Mouse (Mus musculus) limb, embryonic 11.5 days (tissue): ENCODE results near the gene N4bp2. TPM values are rescaled to one million over a fixed set of nuclear protein-coding genes. Genes with fewer than 3 reads are reported as not detected.

Experiments
- ATAC-seq: fragments of 200-750 bp; cut with Nextera tagmentation; 2 replicates; pipeline ENCODE4 v1.8.0; 2017; ENCODE audit warnings: low read depth; ENCODE audit not compliant: insufficient number of reproducible peaks, low FRiP score, low TSS enrichment
- DNase-seq: peaks from one replicate; pipeline ENCODE4 v3.0.0-alpha.2; 2015; ENCODE audit warnings: low spot score
- H3K27ac ChIP-seq: fragments of 300-500 bp; sonication (generic); replicated peaks from 2 replicates; pipeline ENCODE4 v1.5.1; 2014; ENCODE audit warnings: low read depth, mild to moderate bottlenecking, low read length
- H3K27me3 ChIP-seq: fragments of 300-500 bp; sonication (generic); 2 replicates; pipeline ENCODE4 v1.6.1; 2014; ENCODE audit warnings: mild to moderate bottlenecking, low read length, mixed read lengths; ENCODE audit not compliant: control insufficient read depth, insufficient read depth
- H3K36me3 ChIP-seq: fragments of 300-500 bp; sonication (generic); 2 replicates; pipeline ENCODE4 v1.6.1; 2014; ENCODE audit warnings: mild to moderate bottlenecking, low read length, moderate library complexity, mixed read lengths; ENCODE audit not compliant: control insufficient read depth, insufficient read depth
- H3K4me1 ChIP-seq: fragments of 300-500 bp; sonication (generic); 2 replicates; pipeline ENCODE4 v1.6.1; 2014; ENCODE audit warnings: low read length, mixed read lengths; ENCODE audit not compliant: control insufficient read depth, insufficient read depth
- H3K4me2 ChIP-seq: fragments of 300-500 bp; sonication (generic); 2 replicates; pipeline ENCODE4 v1.6.1; 2014; ENCODE audit warnings: low read depth, mild to moderate bottlenecking, moderate library complexity; ENCODE audit not compliant: severe bottlenecking
- H3K4me3 ChIP-seq: fragments of 300-500 bp; sonication (generic); 2 replicates; pipeline ENCODE4 v1.5.1; 2014; ENCODE audit warnings: low read depth, low read length
- H3K9ac ChIP-seq: fragments of 300-500 bp; sonication (generic); 2 replicates; pipeline ENCODE4 v1.6.1; 2014; ENCODE audit warnings: mild to moderate bottlenecking, low read length
- H3K9me3 ChIP-seq: fragments of 300-500 bp; sonication (generic); 2 replicates; pipeline ENCODE4 v1.6.1; 2016; ENCODE audit warnings: low read length; ENCODE audit not compliant: control insufficient read depth
- WGBS: fragments of 180-500 bp; shearing (Covaris S2); extraction: QIAGEN DNeasy Blood & Tissue Kit; methylation state at CpG from one replicate; pipeline ENCODE4 v1.1.7; 2014; 5-methylcytosine and 5-hydroxymethylcytosine counted together
- polyA plus RNA-seq: library from polyadenylated mRNA; unstranded; fragments of >200 nt; fragmentation: Nextera tagmentation; extraction: Ambion mirVana; gene quantifications from 2 replicates; pipeline ENCODE4 v1.2.1, GENCODE M21; 2014

The N4bp2 gene
- polyA plus RNA-seq, 1 experiment from 2014 or later = 57.2 TPM

DNA sequence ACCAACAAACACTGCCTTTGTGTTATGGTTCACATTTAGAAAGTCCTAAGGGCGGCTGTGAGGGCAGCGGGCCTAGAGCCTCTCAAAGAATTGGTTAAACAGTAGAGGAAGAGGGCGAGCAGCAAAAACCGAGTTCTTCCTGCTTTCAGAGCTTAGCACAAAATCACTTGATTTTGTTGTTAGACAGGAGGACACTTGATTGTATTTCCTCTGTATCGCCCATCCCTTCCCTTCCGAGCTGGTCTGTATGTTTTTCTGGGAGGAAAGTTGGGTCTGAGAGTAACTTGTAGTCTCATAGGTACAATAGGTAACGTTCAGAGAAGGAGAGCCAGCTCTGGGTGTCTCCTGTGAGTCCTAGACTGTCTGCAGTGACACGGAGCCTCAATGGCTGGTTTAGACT, 63.8 kb downstream of the N4bp2 start:
- no peak overlapping the region for H3K27ac ChIP-seq
- H3K4me1 ChIP-seq = no peaks in the 10 kb centered on the region
- no peaks in the 10 kb centered on the region for H3K27me3 ChIP-seq
- H3K4me2 ChIP-seq = no peak overlapping the region
- H3K9ac ChIP-seq = no peak overlapping the region
- no peak for ATAC-seq
- WGBS = 94% methylated on average over 8 of the region's 8 CpGs
- peaks cover 16% of the 10 kb centered on the region for H3K36me3 ChIP-seq
- H3K4me3 ChIP-seq = no peak overlapping the region
- DNase-seq = no peak
- H3K9me3 ChIP-seq = no peaks in the 10 kb centered on the region

GRCm38 (mm10) chr5:65828261-65828660, 64.9 kb downstream of the N4bp2 start:
- Histone ChIP-seq H3K36me3 (peaks cover 10% of the 10 kb centered on the region), H3K9me3 (no peaks in the 10 kb centered on the region), H3K4me1 (no peaks in the 10 kb centered on the region), H3K27ac (no peak overlapping the region), H3K9ac (no peak overlapping the region), H3K4me3 (no peak overlapping the region), H3K4me2 (no peak overlapping the region), H3K27me3 (no peaks in the 10 kb centered on the region)
- 90% methylated on average over 5 of the region's 5 CpGs for WGBS
- no peak for ATAC-seq
- no peak for DNase-seq

DNA sequence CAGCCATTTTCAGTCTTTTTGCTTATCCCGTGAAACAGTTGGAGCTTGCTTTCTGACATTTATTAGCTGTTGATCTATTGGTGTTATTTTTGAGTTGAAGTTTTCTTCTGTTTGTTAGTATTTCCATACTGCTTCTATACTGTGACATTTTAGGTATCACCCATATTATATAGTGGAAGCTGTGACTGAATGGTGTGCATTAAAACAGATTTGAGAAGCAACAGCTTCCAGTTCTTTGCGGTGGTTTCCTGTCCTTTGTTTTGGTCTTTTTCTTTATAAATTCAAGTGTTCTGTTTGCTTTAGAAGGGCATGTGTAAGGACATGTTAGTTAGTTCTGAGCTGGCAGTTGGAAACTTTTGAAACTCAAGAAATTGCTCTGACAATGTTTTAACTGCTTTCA, 65.7 kb downstream of the N4bp2 start:
- H3K4me1 ChIP-seq = no peaks in the 10 kb centered on the region
- no peak overlapping the region for H3K9ac ChIP-seq
- WGBS = 70% methylated on average over 2 of the region's 2 CpGs
- H3K4me2 ChIP-seq = no peak overlapping the region
- no peaks in the 10 kb centered on the region for H3K9me3 ChIP-seq
- ATAC-seq (no peak), DNase-seq (no peak)
- no peaks in the 10 kb centered on the region for H3K27me3 ChIP-seq
- H3K36me3 ChIP-seq = peaks cover 7% of the 10 kb centered on the region
- H3K4me3 ChIP-seq = no peak overlapping the region
- H3K27ac ChIP-seq = no peak overlapping the region

GRCm38 (mm10) chr5:65831917-65832618, 68.7 kb downstream of the N4bp2 start:
- peaks cover 2% of the 10 kb centered on the region; the same call in 1 of the 2 replicates for H3K36me3 ChIP-seq
- H3K9ac ChIP-seq = no peak overlapping the region
- 93% methylated on average over 11 of the region's 11 CpGs for WGBS
- H3K27ac ChIP-seq = no peak overlapping the region
- ATAC-seq (no peak), DNase-seq (no peak)
- no peaks in the 10 kb centered on the region for H3K27me3 ChIP-seq
- H3K9me3 ChIP-seq = no peaks in the 10 kb centered on the region
- no peak overlapping the region for H3K4me2 ChIP-seq
- no peaks in the 10 kb centered on the region for H3K4me1 ChIP-seq
- H3K4me3 ChIP-seq = no peak overlapping the region

- Histone ChIP-seq H3K4me3 (no peak overlapping the region), H3K9me3 (no peaks in the 10 kb centered on the region), H3K27me3 (no peaks in the 10 kb centered on the region), H3K36me3 (no peaks in the 10 kb centered on the region), H3K27ac (no peak overlapping the region), H3K4me1 (no peaks in the 10 kb centered on the region), H3K9ac (no peak overlapping the region), H3K4me2 (no peak overlapping the region)
- no peak for ATAC-seq
- WGBS = 81% methylated on average over 3 of the region's 3 CpGs
- no peak for DNase-seq
Observed at GRCm38 (mm10) chr5:65833092-65833491, 69.8 kb downstream of the N4bp2 start.

DNA sequence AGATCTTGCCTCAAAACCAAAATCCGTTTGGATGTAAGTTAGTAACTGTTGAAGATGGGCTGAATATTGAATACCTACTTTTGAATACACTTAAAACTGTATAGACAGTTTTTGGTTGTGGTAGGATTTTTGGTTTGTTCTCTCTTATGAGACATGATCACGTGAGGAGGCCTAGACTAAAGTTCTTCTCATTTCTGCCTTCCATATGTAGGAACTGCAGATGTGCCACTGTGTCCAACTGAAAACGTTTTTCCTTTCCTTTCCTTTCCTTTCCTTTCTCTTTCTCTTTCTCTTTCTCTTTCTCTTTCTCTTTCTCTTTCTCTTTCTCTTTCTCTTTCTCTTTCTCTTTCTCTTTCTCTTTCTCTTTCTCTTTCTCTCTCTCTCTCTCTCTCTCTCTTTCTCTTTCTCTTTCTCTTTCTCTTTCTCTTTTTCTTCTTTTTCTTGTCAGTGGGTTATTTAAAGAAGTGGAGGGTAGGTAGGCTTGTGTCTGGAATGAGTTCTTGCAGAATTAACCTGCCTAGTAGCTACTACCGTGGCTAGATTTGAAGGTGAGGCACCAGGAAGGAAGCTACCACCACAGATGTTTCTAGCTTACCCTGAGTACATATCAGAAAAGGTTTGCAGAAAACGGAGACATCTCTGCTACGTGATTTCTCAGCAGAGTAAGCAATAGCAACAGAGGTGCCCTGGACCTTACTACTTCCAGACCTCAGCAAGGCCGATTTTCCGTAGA, 70.6 kb downstream of the N4bp2 start:
- no peak overlapping the region for H3K9ac ChIP-seq
- ATAC-seq = no peak
- no peak overlapping the region for H3K27ac ChIP-seq
- H3K9me3 ChIP-seq = no peaks in the 10 kb centered on the region
- H3K4me3 ChIP-seq = no peak overlapping the region
- no peaks in the 10 kb centered on the region for H3K4me1 ChIP-seq
- no peak for DNase-seq
- H3K36me3 ChIP-seq = no peaks in the 10 kb centered on the region
- no peaks in the 10 kb centered on the region for H3K27me3 ChIP-seq
- WGBS = 89% methylated on average over 8 of the region's 8 CpGs
- H3K4me2 ChIP-seq = no peak overlapping the region

- Histone ChIP-seq H3K27me3 (no peaks in the 10 kb centered on the region), H3K4me3 (no peak overlapping the region), H3K27ac (no peak overlapping the region), H3K4me2 (no peak overlapping the region), H3K9me3 (no peaks in the 10 kb centered on the region), H3K4me1 (no peaks in the 10 kb centered on the region), H3K9ac (no peak overlapping the region), H3K36me3 (no peaks in the 10 kb centered on the region)
- whole genome bisulfite sequencing = 58% methylated on average over 6 of the region's 6 CpGs
- no peak for DNase-seq
- no peak for ATAC-seq
Observed at GRCm38 (mm10) chr5:65838053-65838452, 74.7 kb downstream of the N4bp2 start.

DNA sequence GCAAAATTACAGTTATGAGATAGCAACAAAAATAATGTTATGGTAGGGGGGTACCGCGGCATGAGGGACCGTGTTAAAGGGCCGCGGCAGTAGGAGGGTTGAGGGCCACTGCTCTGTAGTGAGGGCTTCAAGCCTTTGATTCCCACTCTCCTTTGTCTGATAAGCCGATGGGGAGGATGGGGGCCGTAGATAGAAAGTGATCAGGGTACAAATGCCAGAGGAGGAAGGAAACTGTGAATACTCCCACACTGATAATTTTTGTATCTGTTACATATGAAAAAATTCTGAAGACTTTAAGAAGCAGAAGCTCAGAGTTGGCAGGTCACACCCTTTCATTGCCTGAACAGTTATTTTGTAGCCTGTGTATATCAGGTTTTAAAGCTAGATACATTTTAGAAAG, 79.6 kb downstream of the N4bp2 start:
- H3K4me2 ChIP-seq = no peak overlapping the region

More for the DNA sequence above, 79.6 kb downstream of the N4bp2 start:
- WGBS = 90% methylated on average over 7 of the region's 7 CpGs
- Histone ChIP-seq H3K9ac (no peak overlapping the region), H3K9me3 (no peaks in the 10 kb centered on the region), H3K4me3 (no peak overlapping the region), H3K27me3 (no peaks in the 10 kb centered on the region), H3K36me3 (no peaks in the 10 kb centered on the region), H3K27ac (no peak overlapping the region), H3K4me1 (no peaks in the 10 kb centered on the region)
- DNase-seq (no peak), ATAC-seq (no peak)
